Mouse (Mus musculus): ENCODE measurements around the gene Mroh3. TPM values are rescaled to one million over a fixed set of nuclear protein-coding genes. Genes with fewer than 3 reads are reported as not detected.

The Mroh3 gene
- polyA plus RNA-seq (2015; fragmentation: Nextera tagmentation; extraction: Ambion mirVana): 0.34 and 0.78 TPM in 2 replicates

GRCm38 (mm10) chr1:136212803-136213202 is at the start of gene Mroh3:
Mroh3 (minus strand) TSS chr1:136212828.
- ATAC-seq (ENCODE audit: low FRiP score, low TSS enrichment) (peak; percentile 48; the same call in 1 of the 2 replicates), DNase-seq (ENCODE audit: low spot score) (peak; percentile 58)
- TF ChIP-seq CTCF (IDR thresholded peaks at IDR 0.05; ENCODE audit: low read depth): peak; percentile 71
- TF ChIP-seq EP300 (optimal IDR thresholded peaks at IDR 0.05): no peak
- no peaks in the 10 kb centered on the region for H3K4me1 ChIP-seq (replicated peaks; ENCODE audit: control insufficient read depth, insufficient read depth)
- no peaks in the 10 kb centered on the region for H3K9me3 ChIP-seq (ENCODE audit: control insufficient read depth, low read length)
- WGBS: 52% methylated on average over 3 of the region's 3 CpGs
- no peak within 1 kb of the TSS for H3K9ac ChIP-seq (ENCODE audit: low read length)
- no peak within 1 kb of the TSS for H3K4me2 ChIP-seq (replicated peaks; ENCODE audit: low read depth)
- no peaks in the 10 kb centered on the region for H3K36me3 ChIP-seq (ENCODE audit: control insufficient read depth, insufficient read depth, low read length)
- H3K27me3 ChIP-seq (ENCODE audit: control insufficient read depth, insufficient read depth, low read length): no peaks in the 10 kb centered on the region
- H3K27ac ChIP-seq (replicated peaks): no peak within 1 kb of the TSS
- H3K4me3 ChIP-seq (ENCODE audit: low read depth, low read length): no peak within 1 kb of the TSS

GRCm38 (mm10) chr1:136260635-136261238 is 48.1 kb upstream of the Mroh3 start, which contains the start of gene Gpr25:
Gpr25 (minus strand) TSS chr1:136260873.
- peak within 1 kb of the TSS; percentile 88 for H3K4me2 ChIP-seq (replicated peaks; ENCODE audit: low read depth)
- H3K36me3 ChIP-seq (ENCODE audit: control insufficient read depth, insufficient read depth, low read length): no peaks in the 10 kb centered on the region
- no peaks in the 10 kb centered on the region for H3K9me3 ChIP-seq (ENCODE audit: control insufficient read depth, low read length)
- H3K27me3 ChIP-seq (ENCODE audit: control insufficient read depth, insufficient read depth, low read length): peaks cover 5% of the 10 kb centered on the region; the same call in 1 of the 2 replicates
- H3K4me3 ChIP-seq (ENCODE audit: low read depth, low read length): peak within 1 kb of the TSS; percentile 51
- ATAC-seq (ENCODE audit: low FRiP score, low TSS enrichment): peak; percentile 22
- peaks cover 6% of the 10 kb centered on the region; the same call in 1 of the 2 replicates for H3K4me1 ChIP-seq (replicated peaks; ENCODE audit: control insufficient read depth, insufficient read depth)
- WGBS: 12% methylated on average over 28 of the region's 28 CpGs
- H3K27ac ChIP-seq (replicated peaks): no peak within 1 kb of the TSS
- peak within 1 kb of the TSS; percentile 23; the same call in 1 of the 2 replicates for H3K9ac ChIP-seq (ENCODE audit: low read length)
- TF ChIP-seq CTCF (IDR thresholded peaks at IDR 0.05; ENCODE audit: low read depth): no peak
- no peak for TF ChIP-seq EP300 (optimal IDR thresholded peaks at IDR 0.05)
- DNase-seq (ENCODE audit: low spot score): no peak

- H3K27ac ChIP-seq (replicated peaks): no peak overlapping the region
- H3K27me3 ChIP-seq (ENCODE audit: control insufficient read depth, insufficient read depth, low read length): peaks cover 5% of the 10 kb centered on the region; the same call in 1 of the 2 replicates
- H3K4me1 ChIP-seq (replicated peaks; ENCODE audit: control insufficient read depth, insufficient read depth): peaks cover 6% of the 10 kb centered on the region; the same call in 1 of the 2 replicates
- H3K9me3 ChIP-seq (ENCODE audit: control insufficient read depth, low read length): no peaks in the 10 kb centered on the region
- H3K36me3 ChIP-seq (ENCODE audit: control insufficient read depth, insufficient read depth, low read length): no peaks in the 10 kb centered on the region
- H3K9ac ChIP-seq (ENCODE audit: low read length): peak overlapping the region; percentile 23; the same call in 1 of the 2 replicates
- TF ChIP-seq EP300 (optimal IDR thresholded peaks at IDR 0.05) (no peak), CTCF (IDR thresholded peaks at IDR 0.05; ENCODE audit: low read depth) (no peak)
- under 1% methylated on average over 79 of the region's 95 CpGs for WGBS
- peak; percentile 63 for DNase-seq (ENCODE audit: low spot score)
- peak overlapping the region; percentile 51 for H3K4me3 ChIP-seq (ENCODE audit: low read depth, low read length)
- ATAC-seq (ENCODE audit: low FRiP score, low TSS enrichment): peak; percentile 68
- H3K4me2 ChIP-seq (replicated peaks; ENCODE audit: low read depth): peak overlapping the region; percentile 88
Observed at GRCm38 (mm10) chr1:136259893-136260634, 47.4 kb upstream of the Mroh3 start.

- Histone ChIP-seq H3K36me3 (ENCODE audit: control insufficient read depth, insufficient read depth, low read length) (no peaks in the 10 kb centered on the region), H3K27ac (replicated peaks) (no peak overlapping the region), H3K9me3 (ENCODE audit: control insufficient read depth, low read length) (no peaks in the 10 kb centered on the region), H3K27me3 (ENCODE audit: control insufficient read depth, insufficient read depth, low read length) (peaks cover 5% of the 10 kb centered on the region; the same call in 1 of the 2 replicates), H3K4me2 (replicated peaks; ENCODE audit: low read depth) (peak overlapping the region; percentile 88), H3K4me3 (ENCODE audit: low read depth, low read length) (peak overlapping the region; percentile 51), H3K9ac (ENCODE audit: low read length) (no peak overlapping the region), H3K4me1 (replicated peaks; ENCODE audit: control insufficient read depth, insufficient read depth) (peaks cover 6% of the 10 kb centered on the region; the same call in 1 of the 2 replicates)
- 3% methylated on average over 16 of the region's 16 CpGs for WGBS
- TF ChIP-seq CTCF (IDR thresholded peaks at IDR 0.05; ENCODE audit: low read depth) (no peak), EP300 (optimal IDR thresholded peaks at IDR 0.05) (no peak)
- ATAC-seq (ENCODE audit: low FRiP score, low TSS enrichment) (no peak), DNase-seq (ENCODE audit: low spot score) (no peak)
Observed at GRCm38 (mm10) chr1:136259543-136259892, 46.9 kb upstream of the Mroh3 start.

- Histone ChIP-seq H3K4me3 (ENCODE audit: low read depth, low read length) (no peak overlapping the region), H3K36me3 (ENCODE audit: control insufficient read depth, insufficient read depth, low read length) (no peaks in the 10 kb centered on the region), H3K9me3 (ENCODE audit: control insufficient read depth, low read length) (no peaks in the 10 kb centered on the region), H3K9ac (ENCODE audit: low read length) (no peak overlapping the region), H3K27ac (replicated peaks) (no peak overlapping the region), H3K4me2 (replicated peaks; ENCODE audit: low read depth) (no peak overlapping the region), H3K4me1 (replicated peaks; ENCODE audit: control insufficient read depth, insufficient read depth) (peaks cover 6% of the 10 kb centered on the region; the same call in 1 of the 2 replicates), H3K27me3 (ENCODE audit: control insufficient read depth, insufficient read depth, low read length) (peaks cover 5% of the 10 kb centered on the region; the same call in 1 of the 2 replicates)
- 62% methylated on average over 9 of the region's 9 CpGs for WGBS
- ATAC-seq (ENCODE audit: low FRiP score, low TSS enrichment) (no peak), DNase-seq (ENCODE audit: low spot score) (no peak)
- no peak for TF ChIP-seq EP300 (optimal IDR thresholded peaks at IDR 0.05)
- no peak for TF ChIP-seq CTCF (IDR thresholded peaks at IDR 0.05; ENCODE audit: low read depth)
Observed at GRCm38 (mm10) chr1:136258495-136258894, 45.9 kb upstream of the Mroh3 start.

Measured in stomach, postnatal 0 days (tissue).